Mouse (Mus musculus) ovary, adult 2 months (tissue): ENCODE results near the gene Atrx. TPM values are rescaled to one million over a fixed set of nuclear protein-coding genes. Genes with fewer than 3 reads are reported as not detected.

Experiments
- polyA plus RNA-seq: library from polyadenylated mRNA; depleted of rRNA; stranded (reverse); fragments of >200 nt; gene quantifications from 2 replicates; pipeline ENCODE4 v1.2.3, GENCODE M21; 2012; rRNA removed

Atrx gene
- 41.3 and 65.0 TPM in 2 replicates for polyA plus RNA-seq

DNA sequence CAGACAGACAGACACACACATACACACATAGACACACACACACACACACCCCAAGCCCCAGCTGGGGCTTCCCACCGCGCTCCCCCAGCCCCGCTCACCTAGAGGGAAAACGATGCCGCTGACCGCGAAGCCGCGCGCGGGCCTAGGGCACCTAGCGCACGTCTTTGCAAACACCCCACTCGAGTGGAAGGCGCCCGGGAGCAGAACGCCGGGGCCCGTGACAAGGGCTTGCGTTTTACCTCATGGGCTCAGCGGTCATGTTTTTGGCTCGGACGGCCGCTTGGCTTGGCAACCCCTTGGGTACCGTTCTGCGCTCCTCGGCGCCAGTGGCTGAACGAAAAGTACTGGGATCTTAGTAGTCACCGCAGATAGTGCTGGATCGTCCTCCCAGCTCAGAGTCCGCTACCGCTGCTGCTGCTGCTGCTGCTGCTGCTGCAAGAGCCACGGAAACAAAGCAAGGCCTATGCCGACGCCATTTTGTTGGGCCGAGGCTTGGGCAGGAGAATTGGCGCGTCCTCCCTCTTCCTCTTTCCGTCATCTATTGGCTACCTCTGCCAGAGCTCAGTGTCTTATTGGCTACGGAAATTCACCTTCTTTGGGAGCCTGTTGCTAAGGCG, at the start of gene Atrx:
TSS of gene Atrx (minus strand) at position 543 of the 617 bp plus-strand sequence.

DNA sequence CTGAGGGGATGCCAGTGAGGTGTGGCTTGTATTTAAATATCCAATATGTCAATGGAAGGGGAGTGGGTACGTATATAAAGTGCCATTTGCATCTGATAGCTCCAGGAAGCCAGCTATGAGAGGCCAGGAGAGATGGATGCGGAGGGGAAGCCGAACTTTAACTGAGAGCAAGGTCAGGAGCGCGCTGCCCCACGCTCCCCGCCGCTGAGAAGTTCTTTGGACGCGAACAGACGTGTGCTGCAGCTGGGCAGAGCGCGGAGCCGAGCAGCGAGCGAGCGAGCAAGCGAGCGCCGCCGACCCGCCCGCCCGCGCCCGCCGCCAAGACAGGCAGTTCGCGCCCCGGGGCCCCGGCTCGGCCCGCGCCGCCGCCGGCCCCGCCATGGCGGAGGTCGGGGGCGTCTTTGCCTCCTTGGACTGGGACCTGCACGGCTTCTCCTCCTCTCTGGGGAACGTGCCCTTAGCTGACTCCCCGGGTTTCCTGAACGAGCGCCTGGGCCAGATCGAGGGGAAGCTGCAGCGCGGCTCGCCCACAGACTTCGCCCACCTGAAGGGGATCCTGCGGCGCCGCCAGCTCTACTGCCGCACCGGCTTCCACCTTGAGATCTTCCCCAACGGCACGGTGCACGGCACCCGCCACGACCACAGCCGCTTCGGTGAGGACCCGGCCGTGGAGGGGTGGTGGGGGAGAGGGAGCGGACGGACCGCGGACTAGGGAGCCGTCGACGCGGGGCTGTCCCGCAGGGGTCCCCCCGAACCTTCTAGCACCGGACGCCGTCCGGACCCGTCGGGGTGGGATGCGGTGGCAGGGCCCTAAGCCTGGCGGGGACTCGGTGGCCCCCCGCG, 164.8 kb downstream of the Atrx start, which contains the start of gene Fgf16:
TSS of gene Fgf16 (plus strand) at position 118 of the 843 bp plus-strand sequence.

Other genes with a start within 250 kb of the Atrx start
- 0.96 and 1.7 TPM in 2 replicates for gene Fgf16, start 165.1 kb downstream of the Atrx start, polyA plus RNA-seq
- gene Magt1, start 82.5 kb upstream of the Atrx start, polyA plus RNA-seq = 3.4 and 3.7 TPM in 2 replicates
- 63.0 and 160 TPM in 2 replicates for gene Cox7b, start 86.3 kb upstream of the Atrx start, polyA plus RNA-seq
- 2.9 and 4.4 TPM in 2 replicates for gene Atp7a, start 97.9 kb upstream of the Atrx start, polyA plus RNA-seq
- 0.35 TPM in 2 replicates for gene Tlr13, start 213.8 kb upstream of the Atrx start, polyA plus RNA-seq